Mouse (Mus musculus) stomach, embryonic 14.5 days (tissue): ENCODE measurements around the gene Alpk1. TPM values are rescaled to one million over a fixed set of nuclear protein-coding genes. Genes with fewer than 3 reads are reported as not detected.
A peak's percentile ranks its signal among the peaks of the same experiment; 100 is the strongest.

Source experiments
- ATAC-seq: fragments of 200-750 bp; cut with Nextera tagmentation; 2 replicates; pipeline ENCODE4 v1.8.0; 2017; ENCODE audit warnings: low read depth, moderate TSS enrichment; ENCODE audit not compliant: insufficient number of reproducible peaks, insufficient read depth, low FRiP score
- H3K27ac ChIP-seq: fragments of 300-500 bp; sonication (generic); 2 replicates; pipeline ENCODE4 v1.5.1; 2014; ENCODE audit warnings: mild to moderate bottlenecking, low read length, moderate library complexity, mixed read lengths
- H3K27me3 ChIP-seq: fragments of 300-500 bp; sonication (generic); 2 replicates; pipeline ENCODE4 v1.6.1; 2014; ENCODE audit warnings: low read length, control low read depth, mixed read lengths; ENCODE audit not compliant: control insufficient read depth, insufficient read depth
- H3K36me3 ChIP-seq: fragments of 300-500 bp; sonication (generic); 2 replicates; pipeline ENCODE4 v1.6.1; 2014; ENCODE audit warnings: mild to moderate bottlenecking, control low read depth, low read length, moderate library complexity, mixed read lengths; ENCODE audit not compliant: control insufficient read depth, insufficient read depth
- H3K4me1 ChIP-seq: fragments of 300-500 bp; sonication (generic); 2 replicates; pipeline ENCODE4 v1.6.1; 2014; ENCODE audit warnings: low read length, control low read depth, mixed read lengths; ENCODE audit not compliant: control insufficient read depth, insufficient read depth
- H3K4me2 ChIP-seq: fragments of 300-500 bp; sonication (generic); replicated peaks from 2 replicates; pipeline ENCODE4 v1.6.1; 2014; ENCODE audit warnings: low read depth, low read length, control low read depth
- H3K4me3 ChIP-seq: fragments of 300-500 bp; sonication (generic); 2 replicates; pipeline ENCODE4 v1.5.1; 2014; ENCODE audit warnings: low read depth, low read length, control low read depth
- H3K9ac ChIP-seq: fragments of 300-500 bp; sonication (generic); replicated peaks from 2 replicates; pipeline ENCODE4 v1.6.1; 2014; ENCODE audit warnings: low read depth, mild to moderate bottlenecking, control low read depth, low read length, moderate library complexity, mixed read lengths
- H3K9me3 ChIP-seq: fragments of 300-500 bp; sonication (generic); 2 replicates; pipeline ENCODE4 v1.6.1; 2016; ENCODE audit warnings: low read depth, low read length, control low read depth; ENCODE audit not compliant: control insufficient read depth
- WGBS: fragments of 180-500 bp; shearing (Covaris S2); extraction: QIAGEN DNeasy Blood & Tissue Kit; methylation state at CpG from one replicate; pipeline ENCODE4 v1.1.7; 2014; 5-methylcytosine and 5-hydroxymethylcytosine counted together
- polyA plus RNA-seq: library from polyadenylated mRNA; unstranded; fragments of >200 nt; fragmentation: Nextera tagmentation; extraction: Ambion mirVana; gene quantifications from 2 replicates; pipeline ENCODE4 v1.2.1, GENCODE M21; 2014

The Alpk1 gene
- polyA plus RNA-seq, 1 experiment from 2014 or later = 3.5 TPM

- Histone ChIP-seq H3K9ac (no peak overlapping the region), H3K27me3 (no peaks in the 10 kb centered on the region), H3K4me1 (0 out of 2 replicates have a peak, but pooled peaks cover 7% of the 10 kb centered on the region), H3K4me2 (peak overlapping the region; percentile 43), H3K9me3 (no peaks in the 10 kb centered on the region), H3K27ac (no peak overlapping the region), H3K36me3 (no peaks in the 10 kb centered on the region), H3K4me3 (peak overlapping the region; percentile 11; the same call in 1 of the 2 replicates)
- WGBS = 18% methylated on average over 30 of the region's 30 CpGs
- no peak for ATAC-seq
These were observed 74.5 kb downstream of the Alpk1 start for GRCm38 (mm10) chr3:127705515-127706444.

- Histone ChIP-seq H3K36me3 (no peaks in the 10 kb centered on the region), H3K27ac (no peak overlapping the region), H3K27me3 (no peaks in the 10 kb centered on the region), H3K4me2 (peak overlapping the region; percentile 43), H3K4me1 (0 out of 2 replicates have a peak, but pooled peaks cover 7% of the 10 kb centered on the region), H3K4me3 (peak overlapping the region; percentile 11; the same call in 1 of the 2 replicates), H3K9ac (no peak overlapping the region), H3K9me3 (no peaks in the 10 kb centered on the region)
- ATAC-seq = no peak
- 55% methylated on average over 11 of the region's 11 CpGs for WGBS
These were observed 75.2 kb downstream of the Alpk1 start for GRCm38 (mm10) chr3:127705139-127705514.

GRCm38 (mm10) chr3:127701196-127701825, 79.0 kb downstream of the Alpk1 start:
- Histone ChIP-seq H3K27me3 (no peaks in the 10 kb centered on the region), H3K4me1 (0 out of 2 replicates have a peak, but pooled peaks cover 7% of the 10 kb centered on the region), H3K4me3 (no peak overlapping the region), H3K9me3 (no peaks in the 10 kb centered on the region), H3K9ac (no peak overlapping the region), H3K4me2 (no peak overlapping the region), H3K27ac (no peak overlapping the region), H3K36me3 (no peaks in the 10 kb centered on the region)
- 51% methylated on average over 4 of the region's 4 CpGs for WGBS
- no peak for ATAC-seq

GRCm38 (mm10) chr3:127698636-127699035, 81.7 kb downstream of the Alpk1 start:
- ATAC-seq = no peak
- 0 out of 2 replicates have a peak, but pooled peaks cover 4% of the 10 kb centered on the region for H3K27me3 ChIP-seq

GRCm38 (mm10) chr3:127696541-127696940, 83.8 kb downstream of the Alpk1 start:
- no peaks in the 10 kb centered on the region for H3K9me3 ChIP-seq
- H3K27me3 ChIP-seq = 0 out of 2 replicates have a peak, but pooled peaks cover 4% of the 10 kb centered on the region
- H3K4me2 ChIP-seq = no peak overlapping the region
- H3K4me1 ChIP-seq = no peaks in the 10 kb centered on the region
- no peak overlapping the region for H3K27ac ChIP-seq
- H3K36me3 ChIP-seq = no peaks in the 10 kb centered on the region
- ATAC-seq = peak; percentile 79
- H3K4me3 ChIP-seq = no peak overlapping the region
- WGBS = 68% methylated on average over 11 of the region's 11 CpGs
- no peak overlapping the region for H3K9ac ChIP-seq

More at GRCm38 (mm10) chr3:127698636-127699035, 81.7 kb downstream of the Alpk1 start:
- Histone ChIP-seq H3K27ac (no peak overlapping the region), H3K4me1 (no peaks in the 10 kb centered on the region), H3K9ac (no peak overlapping the region), H3K4me2 (no peak overlapping the region), H3K4me3 (no peak overlapping the region), H3K36me3 (no peaks in the 10 kb centered on the region), H3K9me3 (no peaks in the 10 kb centered on the region)
- WGBS = 90% methylated on average over 5 of the region's 5 CpGs

GRCm38 (mm10) chr3:127694802-127695771, 85.2 kb downstream of the Alpk1 start:
- H3K27me3 ChIP-seq = 0 out of 2 replicates have a peak, but pooled peaks cover 4% of the 10 kb centered on the region
- H3K27ac ChIP-seq = no peak overlapping the region
- H3K9me3 ChIP-seq = no peaks in the 10 kb centered on the region
- peak overlapping the region; percentile 35 for H3K4me2 ChIP-seq
- H3K4me3 ChIP-seq = no peak overlapping the region
- H3K36me3 ChIP-seq = no peaks in the 10 kb centered on the region
- no peak for ATAC-seq
- no peaks in the 10 kb centered on the region for H3K4me1 ChIP-seq
- H3K9ac ChIP-seq = no peak overlapping the region
- WGBS = 17% methylated on average over 43 of the region's 43 CpGs

- no peak overlapping the region for H3K4me2 ChIP-seq
- H3K9me3 ChIP-seq = no peaks in the 10 kb centered on the region
- H3K4me3 ChIP-seq = no peak overlapping the region
- no peaks in the 10 kb centered on the region for H3K36me3 ChIP-seq
- H3K4me1 ChIP-seq = no peaks in the 10 kb centered on the region
- 71% methylated on average over 4 of the region's 4 CpGs for WGBS
- H3K27me3 ChIP-seq = 0 out of 2 replicates have a peak, but pooled peaks cover 4% of the 10 kb centered on the region
- no peak for ATAC-seq
- no peak overlapping the region for H3K9ac ChIP-seq
- no peak overlapping the region for H3K27ac ChIP-seq
These were observed 89.1 kb downstream of the Alpk1 start for GRCm38 (mm10) chr3:127691230-127691629.
